Mouse (Mus musculus) C2C12 (cell line): ENCODE data around the gene Ky. TPM values are rescaled to one million over a fixed set of nuclear protein-coding genes. Genes with fewer than 3 reads are reported as not detected.

Source experiments
- H3K27me3 ChIP-seq: one replicate; pipeline ENCODE4 v1.6.1; 2011; ENCODE audit not compliant: control insufficient read depth, insufficient read depth, insufficient read length
- H3K36me3 ChIP-seq: one replicate; pipeline ENCODE4 v1.6.1; 2011; ENCODE audit not compliant: control insufficient read depth, insufficient read depth
- H3K4me3 ChIP-seq: one replicate; pipeline ENCODE4 v1.5.1; 2011; ENCODE audit warnings: mild to moderate bottlenecking, control low read depth; ENCODE audit not compliant: poor library complexity, insufficient read depth, severe bottlenecking
- H3K79me2 ChIP-seq: one replicate; pipeline ENCODE4 v1.6.1; 2011; ENCODE audit not compliant: control insufficient read depth, insufficient read depth
- H3K79me3 ChIP-seq: one replicate; pipeline ENCODE4 v1.6.1; 2011; ENCODE audit warnings: low read depth, control low read depth
- H3ac ChIP-seq: one replicate; pipeline ENCODE3; 2011; ENCODE audit warnings: low read depth; ENCODE audit not compliant: control insufficient read depth, insufficient read length
- CEBPB ChIP-seq: IDR thresholded peaks from one replicate; pipeline ENCODE4 v1.6.1; 2011; ENCODE audit warnings: low read depth, mild to moderate bottlenecking, control low read depth, moderate library complexity
- CTCF ChIP-seq: IDR thresholded peaks from one replicate; pipeline ENCODE4 v1.5.1; 2011; ENCODE audit not compliant: control insufficient read depth, insufficient read depth, insufficient read length
- FOSL1 ChIP-seq: IDR thresholded peaks from one replicate; pipeline ENCODE4 v1.8.0; 2011; ENCODE audit warnings: mild to moderate bottlenecking, low read length; ENCODE audit not compliant: poor library complexity, insufficient read depth, severe bottlenecking
- MAX ChIP-seq: IDR thresholded peaks from one replicate; pipeline ENCODE4 v1.6.1; 2011; ENCODE audit warnings: mild to moderate bottlenecking, control low read depth
- MYOD1 ChIP-seq: IDR thresholded peaks from one replicate; pipeline ENCODE4 v1.6.1; 2011; ENCODE audit warnings: low read depth; ENCODE audit not compliant: control insufficient read depth, insufficient read length
- MYOG ChIP-seq: IDR thresholded peaks from one replicate; pipeline ENCODE4 v1.6.1; 2011; ENCODE audit not compliant: control insufficient read depth, insufficient read length; ENCODE audit errors: extremely low read depth
- USF1 ChIP-seq: IDR thresholded peaks from one replicate; pipeline ENCODE4 v1.6.1; 2011; ENCODE audit warnings: low read depth, mild to moderate bottlenecking, control low read depth, moderate library complexity
- polyA plus RNA-seq: library from polyadenylated mRNA; unstranded; fragments of >200 nt; fragmentation: generic; extraction: Trizol; gene quantifications from one replicate; pipeline ENCODE4 v1.2.1, GENCODE M21; 2012; ENCODE audit warnings: missing spikeins

Ky gene
- polyA plus RNA-seq, 1 experiment = not detected

DNA sequence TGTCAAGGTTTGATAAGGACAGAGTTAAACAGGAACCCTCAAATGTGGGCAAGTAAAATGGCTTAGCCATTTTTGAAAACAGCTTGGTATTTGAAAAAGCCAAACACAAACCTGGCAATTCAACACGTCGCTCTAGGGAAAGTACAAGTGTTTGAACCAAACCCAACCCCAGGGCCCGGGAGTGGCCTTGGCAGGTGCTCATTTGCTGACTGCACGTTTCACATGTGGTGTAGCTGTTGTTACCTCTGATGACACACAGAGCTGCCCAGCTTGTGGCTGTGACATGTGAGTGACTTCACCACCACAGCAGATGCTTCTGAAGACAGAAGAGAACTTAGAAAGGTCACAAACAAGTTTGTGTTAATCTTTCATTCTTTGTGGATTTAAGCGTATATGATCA lies 67.3 kb downstream of the Ky start:
- TF ChIP-seq MAX (no peak), MYOG (no peak), USF1 (no peak), CTCF (no peak), FOSL1 (no peak), MYOD1 (no peak), CEBPB (no peak)
- Histone ChIP-seq H3K27me3 (no peaks in the 10 kb centered on the region), H3K79me2 (no peaks in the 10 kb centered on the region), H3K4me3 (no peak overlapping the region), H3K79me3 (no peaks in the 10 kb centered on the region), H3ac (no peak overlapping the region), H3K36me3 (no peaks in the 10 kb centered on the region)

DNA sequence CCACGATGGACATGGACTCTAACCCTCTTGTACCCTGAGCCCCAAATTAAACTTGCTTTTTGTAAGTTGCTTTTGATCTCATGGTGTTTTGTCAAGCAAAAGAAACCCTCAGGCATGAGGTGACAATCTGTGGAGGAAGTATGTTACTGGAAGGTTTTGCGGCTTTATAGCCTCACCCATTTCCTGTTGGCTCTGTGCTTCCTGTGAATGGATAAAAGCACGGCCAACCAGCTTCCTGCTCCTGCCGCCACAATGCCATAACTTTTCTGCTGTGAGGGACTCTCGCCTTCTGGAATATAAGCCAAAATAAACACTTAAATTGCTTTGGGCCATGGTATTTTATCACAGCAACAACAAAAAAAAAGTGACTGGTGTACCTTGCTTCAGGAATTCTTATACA lies 71.9 kb downstream of the Ky start:
- H3K36me3 ChIP-seq = no peaks in the 10 kb centered on the region
- no peak for TF ChIP-seq MYOG
- TF ChIP-seq FOSL1 = no peak
- no peak for TF ChIP-seq MYOD1
- no peak for TF ChIP-seq MAX
- no peak for TF ChIP-seq CTCF
- no peak for TF ChIP-seq CEBPB
- no peak for TF ChIP-seq USF1
- no peaks in the 10 kb centered on the region for H3K79me2 ChIP-seq
- H3ac ChIP-seq = no peak overlapping the region
- H3K4me3 ChIP-seq = no peak overlapping the region
- no peaks in the 10 kb centered on the region for H3K27me3 ChIP-seq
- H3K79me3 ChIP-seq = no peaks in the 10 kb centered on the region

GRCm38 (mm10) chr9:102581921-102582469 lies 76.4 kb downstream of the Ky start:
- no peaks in the 10 kb centered on the region for H3K79me3 ChIP-seq
- no peak overlapping the region for H3ac ChIP-seq
- no peaks in the 10 kb centered on the region for H3K79me2 ChIP-seq
- H3K36me3 ChIP-seq = no peaks in the 10 kb centered on the region
- H3K4me3 ChIP-seq = no peak overlapping the region
- TF ChIP-seq MYOG = no peak
- TF ChIP-seq CEBPB = no peak
- TF ChIP-seq MAX = no peak
- no peak for TF ChIP-seq USF1
- TF ChIP-seq FOSL1 = no peak
- TF ChIP-seq CTCF = no peak
- TF ChIP-seq MYOD1 = no peak
- no peaks in the 10 kb centered on the region for H3K27me3 ChIP-seq

- H3K27me3 ChIP-seq = no peaks in the 10 kb centered on the region
- TF ChIP-seq MYOG (no peak), MYOD1 (no peak), FOSL1 (no peak), MAX (no peak), USF1 (no peak), CEBPB (no peak), CTCF (no peak)
- no peaks in the 10 kb centered on the region for H3K79me2 ChIP-seq
- no peaks in the 10 kb centered on the region for H3K79me3 ChIP-seq
- no peak overlapping the region for H3ac ChIP-seq
- peaks cover 6% of the 10 kb centered on the region for H3K36me3 ChIP-seq
- no peak overlapping the region for H3K4me3 ChIP-seq
Measured at GRCm38 (mm10) chr9:102587347-102587746, 81.8 kb downstream of the Ky start.

DNA sequence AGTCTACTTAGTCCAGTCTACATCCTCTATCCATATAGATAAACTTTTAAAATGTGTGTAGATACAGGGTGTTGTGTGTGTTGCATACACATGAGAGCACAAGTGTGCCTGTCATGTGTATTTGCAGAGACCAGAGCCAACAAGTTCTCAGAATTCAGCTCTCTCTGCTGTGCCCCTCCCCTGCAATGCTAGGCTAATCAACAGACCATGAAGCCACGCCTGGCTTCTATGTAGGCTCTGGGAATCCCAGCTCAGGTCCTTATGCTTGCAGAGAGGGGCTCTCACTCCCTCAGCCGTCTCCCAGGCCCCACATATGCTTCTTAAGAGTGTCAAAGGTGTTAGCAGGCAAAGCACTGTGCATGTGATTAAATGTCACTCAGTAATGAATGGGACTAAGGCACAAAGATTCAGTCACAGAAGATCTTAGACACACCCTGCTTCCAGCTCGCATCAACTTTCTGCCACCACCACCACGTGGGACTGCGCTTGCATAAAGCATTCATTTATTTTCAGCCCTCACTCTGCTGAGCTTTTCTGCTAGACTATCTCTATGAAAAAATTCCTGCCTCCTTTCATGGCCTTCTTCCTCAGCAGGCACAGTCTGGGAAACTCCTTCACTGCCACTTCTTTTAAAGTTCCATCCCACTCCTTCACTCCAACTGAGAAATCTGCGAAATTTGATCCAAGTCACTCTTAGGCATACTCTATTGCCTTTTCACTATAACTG lies 89.3 kb downstream of the Ky start:
- TF ChIP-seq FOSL1 = no peak
- no peak overlapping the region for H3K4me3 ChIP-seq
- H3K79me2 ChIP-seq = no peaks in the 10 kb centered on the region
- no peaks in the 10 kb centered on the region for H3K27me3 ChIP-seq
- H3K36me3 ChIP-seq = peaks cover 12% of the 10 kb centered on the region
- H3ac ChIP-seq = no peak overlapping the region
- H3K79me3 ChIP-seq = no peaks in the 10 kb centered on the region

Other genes with a start within 250 kb of the Ky start
- gene Ephb1, start 151.1 kb upstream of the Ky start, polyA plus RNA-seq = 0.02 TPM
- 136 TPM for gene Anapc13, start 120.5 kb downstream of the Ky start, polyA plus RNA-seq
- gene Cep63, start 120.8 kb downstream of the Ky start, polyA plus RNA-seq = 9.4 TPM
- 61.0 TPM for gene Amotl2, start 210.9 kb downstream of the Ky start, polyA plus RNA-seq